Mouse (Mus musculus): ENCODE results near the gene Pou2f1. TPM values are rescaled to one million over a fixed set of nuclear protein-coding genes. Genes with fewer than 3 reads are reported as not detected.

Pou2f1 gene
- total and polyA plus RNA-seq, 3 experiments: 4.6 to 10.2 TPM; not detected in 1

- TF ChIP-seq CHD2 (IDR thresholded peaks at IDR 0.05; ENCODE audit: low read length): no peak
- no peak for TF ChIP-seq JUND (IDR thresholded peaks at IDR 0.05; ENCODE audit: low read depth, low read length)
- no peak for TF ChIP-seq UBTF (IDR thresholded peaks at IDR 0.05; ENCODE audit: borderline replicate concordance, insufficient read depth, low read depth, low read length)
- no peak for DNase-seq (ENCODE audit: low read depth, low spot score)
Measured at GRCm38 (mm10) chr1:165861235-165861609, 141.3 kb downstream of the Pou2f1 start.

GRCm38 (mm10) chr1:165860373-165861234 is 141.9 kb downstream of the Pou2f1 start:
- H3K79me2 ChIP-seq (ENCODE audit: control insufficient read depth, insufficient read depth, low read length, poor library complexity): peaks cover 2% of the 10 kb centered on the region; the same call in 1 of the 2 replicates
- peaks cover 0 to 12% of the 10 kb centered on the region in 2 experiments; a peak in 2 of 4 replicates for H3K36me3 ChIP-seq (ENCODE audit: control insufficient read depth in 1 of 2, insufficient read depth in 2 of 2, low read length in 2 of 2)
- no peaks in the 10 kb centered on the region for H3K27me3 ChIP-seq (ENCODE audit: control insufficient read depth in 1 of 2, insufficient read depth in 2 of 2, low read length in 2 of 2)
- no peak overlapping the region for H3K27ac ChIP-seq (ENCODE audit: control insufficient read depth, low read depth, low read length)
- H3K9me3 ChIP-seq (replicated peaks; ENCODE audit: insufficient read depth, low read length): no peaks in the 10 kb centered on the region
- peaks cover 2 to 11% of the 10 kb centered on the region in 2 experiments; a peak in 3 of 4 replicates for H3K4me1 ChIP-seq (ENCODE audit: control insufficient read depth in 1 of 2, insufficient read depth in 2 of 2, low read length in 2 of 2)
- no peak for DNase-seq (ENCODE audit: low read depth, low spot score)
- H3K4me3 ChIP-seq (ENCODE audit: control insufficient read depth in 1 of 2, insufficient read depth in 1 of 2, low read depth in 2 of 2, low read length in 2 of 2): no peak overlapping the region
- TF ChIP-seq MYB (IDR thresholded peaks at IDR 0.05; ENCODE audit: low read depth, low read length) (no peak), NRF1 (IDR thresholded peaks at IDR 0.05; ENCODE audit: insufficient read depth, low read depth, low read length, poor library complexity, severe bottlenecking) (no peak), SIN3A (IDR thresholded peaks at IDR 0.05; ENCODE audit: low read length) (no peak), JUND (IDR thresholded peaks at IDR 0.05; ENCODE audit: low read depth, low read length) (no peak), USF1 (IDR thresholded peaks at IDR 0.05; ENCODE audit: low read depth, low read length) (no peak), RAD21 (IDR thresholded peaks at IDR 0.05; ENCODE audit: low read depth, low read length) (no peak), ZKSCAN1 (IDR thresholded peaks at IDR 0.05; ENCODE audit: low read depth, low read length) (no peak), TAL1 (IDR thresholded peaks at IDR 0.05; ENCODE audit: low read length) (no peak), ETS1 (IDR thresholded peaks at IDR 0.05; ENCODE audit: low read depth, low read length) (no peak), CHD2 (IDR thresholded peaks at IDR 0.05; ENCODE audit: low read length) (no peak), POLR2A (IDR thresholded peaks at IDR 0.05; ENCODE audit: control insufficient read depth in 1 of 2, insufficient read depth in 1 of 2, low read depth in 1 of 2, low read length in 2 of 2, poor library complexity in 1 of 2) (no peak), MEF2A (IDR thresholded peaks at IDR 0.05; ENCODE audit: extremely low read depth, insufficient replicate concordance, low read depth, low read length, poor library complexity, severe bottlenecking) (no peak)
- no peak overlapping the region for H3K9ac ChIP-seq (ENCODE audit: control insufficient read depth, low read depth, low read length, poor library complexity, severe bottlenecking)

More at GRCm38 (mm10) chr1:165861235-165861609, 141.3 kb downstream of the Pou2f1 start:
- Histone ChIP-seq H3K79me2 (ENCODE audit: control insufficient read depth, insufficient read depth, low read length, poor library complexity) (peaks cover 2% of the 10 kb centered on the region; the same call in 1 of the 2 replicates), H3K27me3 (ENCODE audit: control insufficient read depth in 1 of 2, insufficient read depth in 2 of 2, low read length in 2 of 2) (no peaks in the 10 kb centered on the region), H3K27ac (ENCODE audit: control insufficient read depth, low read depth, low read length) (no peak overlapping the region), H3K9ac (ENCODE audit: control insufficient read depth, low read depth, low read length, poor library complexity, severe bottlenecking) (no peak overlapping the region), H3K4me1 (ENCODE audit: control insufficient read depth in 1 of 2, insufficient read depth in 2 of 2, low read length in 2 of 2) (peaks cover 2 to 11% of the 10 kb centered on the region in 2 experiments), H3K9me3 (replicated peaks; ENCODE audit: insufficient read depth, low read length) (no peaks in the 10 kb centered on the region), H3K36me3 (ENCODE audit: control insufficient read depth in 1 of 2, insufficient read depth in 2 of 2, low read length in 2 of 2) (peaks cover 0 to 16% of the 10 kb centered on the region in 2 experiments; a peak in 2 of 4 replicates), H3K4me3 (ENCODE audit: control insufficient read depth in 1 of 2, insufficient read depth in 1 of 2, low read depth in 2 of 2, low read length in 2 of 2) (no peak overlapping the region)

All from MEL (cell line).